Mouse (Mus musculus): ENCODE measurements around the gene Thbs3. TPM values are rescaled to one million over a fixed set of nuclear protein-coding genes. Genes with fewer than 3 reads are reported as not detected.

Thbs3 gene
- polyA plus RNA-seq, 1 experiment from 2014 or later: 19.4 TPM

DNA sequence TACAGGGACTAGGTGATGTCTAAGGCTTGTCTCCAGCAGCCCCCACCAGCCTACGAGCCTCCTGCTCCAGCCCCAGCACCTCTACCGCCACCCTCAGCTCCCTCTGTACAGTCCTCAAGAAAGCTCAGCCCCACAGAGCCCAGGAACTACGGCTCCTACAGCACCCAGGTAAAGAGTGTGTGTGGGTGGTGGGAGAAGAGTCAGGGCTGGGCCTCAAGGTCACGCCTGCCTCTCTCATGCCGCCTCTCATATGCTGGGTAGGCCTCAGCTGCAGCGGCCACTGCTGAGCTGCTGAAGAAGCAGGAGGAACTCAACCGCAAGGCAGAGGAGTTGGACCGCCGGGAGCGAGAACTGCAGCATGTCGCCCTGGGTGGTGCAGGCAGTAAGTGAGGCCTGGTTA is 35.9 kb upstream of the Thbs3 start:
- peaks cover 57% of the 10 kb centered on the region for H3K36me3 ChIP-seq (ENCODE audit: control insufficient read depth, insufficient read depth, low read length)

DNA sequence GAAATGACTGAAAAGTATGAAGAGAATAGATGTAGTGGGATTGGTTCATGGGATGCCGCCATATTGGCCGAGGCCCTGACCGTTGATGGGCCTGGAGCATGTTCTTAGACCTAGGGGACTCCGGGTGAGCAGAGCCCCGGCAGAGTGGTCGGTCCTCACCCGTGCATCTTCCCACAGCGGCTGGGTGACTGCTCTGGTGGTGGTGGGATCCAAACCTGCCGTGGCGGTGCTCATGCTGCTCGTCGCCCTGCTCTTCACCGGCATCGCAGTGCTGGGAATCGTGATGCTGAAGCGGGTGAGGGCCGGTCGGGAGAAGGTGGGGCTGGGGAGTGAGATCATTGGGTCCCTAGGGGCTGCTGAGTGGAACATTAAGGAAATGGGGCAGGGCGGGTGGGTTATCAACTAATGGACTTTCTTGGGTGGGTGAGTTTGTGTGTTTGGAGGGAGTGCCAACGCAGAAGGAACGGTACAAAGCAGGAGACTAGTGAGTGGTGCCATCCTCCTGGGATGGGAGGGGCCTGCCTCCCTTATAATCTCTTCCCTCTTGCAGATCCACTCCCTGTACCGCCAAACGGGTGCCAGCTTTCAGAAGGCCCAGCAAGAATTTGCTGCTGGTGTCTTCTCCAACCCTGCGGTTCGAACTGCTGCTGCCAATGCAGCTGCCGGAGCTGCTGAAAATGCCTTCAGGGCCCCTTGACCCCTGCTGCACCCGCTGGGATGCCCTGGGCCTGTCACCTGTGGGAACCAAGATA is 33.1 kb upstream of the Thbs3 start:
- H3K36me3 ChIP-seq (ENCODE audit: control insufficient read depth, insufficient read depth, low read length): peaks cover 30% of the 10 kb centered on the region
- WGBS: 90% methylated on average over 27 of the region's 27 CpGs
- H3K9me3 ChIP-seq (ENCODE audit: control insufficient read depth, low read length): no peaks in the 10 kb centered on the region
- no peak overlapping the region for H3K4me3 ChIP-seq (ENCODE audit: low read depth, low read length)
- no peak overlapping the region for H3K9ac ChIP-seq (ENCODE audit: low read length)
- ATAC-seq (replicated peaks; ENCODE audit: low FRiP score, low TSS enrichment, low read depth) (no peak), DNase-seq (ENCODE audit: low spot score) (no peak)
- H3K4me2 ChIP-seq (ENCODE audit: low read length): no peak overlapping the region
- peaks cover 28% of the 10 kb centered on the region for H3K4me1 ChIP-seq (replicated peaks; ENCODE audit: control insufficient read depth, insufficient read depth, low read length)
- no peaks in the 10 kb centered on the region for H3K27me3 ChIP-seq (replicated peaks; ENCODE audit: control insufficient read depth, insufficient read depth, low read length)
- H3K27ac ChIP-seq (ENCODE audit: low read depth): no peak overlapping the region

More for the DNA sequence above, 35.9 kb upstream of the Thbs3 start:
- Histone ChIP-seq H3K4me2 (ENCODE audit: low read length) (no peak overlapping the region), H3K9me3 (ENCODE audit: control insufficient read depth, low read length) (no peaks in the 10 kb centered on the region), H3K27ac (ENCODE audit: low read depth) (no peak overlapping the region), H3K4me3 (ENCODE audit: low read depth, low read length) (no peak overlapping the region), H3K4me1 (replicated peaks; ENCODE audit: control insufficient read depth, insufficient read depth, low read length) (peaks cover 18% of the 10 kb centered on the region), H3K9ac (ENCODE audit: low read length) (no peak overlapping the region), H3K27me3 (replicated peaks; ENCODE audit: control insufficient read depth, insufficient read depth, low read length) (no peaks in the 10 kb centered on the region)
- DNase-seq (ENCODE audit: low spot score) (no peak), ATAC-seq (replicated peaks; ENCODE audit: low FRiP score, low TSS enrichment, low read depth) (no peak)
- WGBS: 89% methylated on average over 11 of the region's 11 CpGs

DNA sequence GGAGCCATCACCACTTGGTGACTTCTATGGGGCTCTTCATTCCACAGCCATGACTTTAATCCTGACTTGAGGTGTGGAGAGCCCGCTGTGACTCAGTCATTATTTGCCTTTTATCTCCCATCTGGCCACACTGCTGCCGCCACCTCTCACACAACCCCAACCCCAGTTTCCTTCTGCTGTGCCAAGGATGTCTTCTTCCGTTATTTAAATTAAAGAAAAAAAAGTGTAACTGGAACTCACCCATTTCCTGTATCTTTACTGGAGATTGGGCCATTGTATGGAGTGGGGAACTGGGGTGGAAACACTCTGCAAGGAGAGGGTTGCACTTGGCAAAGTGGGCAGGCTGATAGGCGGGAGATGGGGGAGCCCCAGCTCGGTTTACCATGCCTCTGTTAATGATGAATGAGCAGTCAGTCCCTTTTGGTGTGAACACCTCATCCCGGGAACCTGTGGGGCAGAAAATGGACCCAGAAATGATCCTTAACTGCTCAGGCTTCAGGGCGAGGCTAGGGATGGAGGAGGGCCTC is 32.4 kb upstream of the Thbs3 start:
- peaks cover 28% of the 10 kb centered on the region for H3K4me1 ChIP-seq (replicated peaks; ENCODE audit: control insufficient read depth, insufficient read depth, low read length)
- no peak overlapping the region for H3K27ac ChIP-seq (ENCODE audit: low read depth)
- ATAC-seq (replicated peaks; ENCODE audit: low FRiP score, low TSS enrichment, low read depth) (peak; percentile 6; the same call in 1 of the 2 replicates), DNase-seq (ENCODE audit: low spot score) (no peak)
- H3K9ac ChIP-seq (ENCODE audit: low read length): no peak overlapping the region; the same call in 1 of the 2 replicates
- no peaks in the 10 kb centered on the region for H3K9me3 ChIP-seq (ENCODE audit: control insufficient read depth, low read length)
- no peaks in the 10 kb centered on the region for H3K27me3 ChIP-seq (replicated peaks; ENCODE audit: control insufficient read depth, insufficient read depth, low read length)
- H3K4me3 ChIP-seq (ENCODE audit: low read depth, low read length): peak overlapping the region; percentile 54
- peak overlapping the region; percentile 96 for H3K4me2 ChIP-seq (ENCODE audit: low read length)
- peaks cover 35% of the 10 kb centered on the region for H3K36me3 ChIP-seq (ENCODE audit: control insufficient read depth, insufficient read depth, low read length)
- 39% methylated on average over 7 of the region's 7 CpGs for WGBS

DNA sequence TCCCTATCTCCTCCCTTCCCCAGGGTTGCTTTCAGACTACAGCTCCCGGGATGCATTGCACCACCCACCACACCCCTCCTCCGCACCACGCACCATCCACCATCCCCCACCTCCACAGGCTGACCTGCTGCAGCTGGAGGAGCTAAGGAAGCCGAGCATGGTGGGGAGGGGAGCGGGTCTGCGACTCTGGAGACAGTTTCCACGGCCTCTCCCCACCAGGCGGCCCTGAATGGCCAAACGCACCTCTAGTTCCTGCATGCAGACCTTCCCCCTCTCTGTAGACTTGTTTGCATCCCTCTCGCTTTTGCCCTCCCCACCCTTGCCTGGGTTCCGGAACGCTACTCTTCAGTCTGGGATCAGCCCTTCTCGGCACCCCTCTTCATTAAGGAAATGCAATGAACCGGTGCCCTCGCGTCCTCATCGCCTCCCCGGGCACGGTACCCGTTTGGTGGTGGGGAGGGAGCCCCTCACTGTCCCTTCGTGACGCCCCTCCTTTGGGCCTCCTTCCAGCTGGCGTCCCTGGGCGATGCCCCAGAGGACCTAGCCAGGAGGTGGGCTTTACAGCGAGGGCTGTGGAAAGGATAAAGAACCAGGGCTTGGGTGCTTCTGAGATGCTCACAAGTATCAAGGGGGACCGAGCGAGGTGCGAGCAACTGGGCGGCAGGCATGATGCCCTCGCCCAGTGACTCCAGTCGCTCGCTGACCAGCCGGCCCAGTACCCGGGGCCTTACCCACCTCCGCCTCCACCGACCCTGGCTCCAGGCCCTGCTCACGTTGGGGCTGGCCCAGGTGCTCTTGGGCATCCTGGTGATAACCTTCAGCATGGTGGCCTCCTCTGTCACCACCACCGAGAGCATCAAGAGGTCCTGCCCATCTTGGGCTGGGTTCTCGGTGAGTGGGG is 31.7 kb upstream of the Thbs3 start, which contains the start of gene Fam189b:
Gene Fam189b (plus strand): TSS at position 86 of the 901 bp plus-strand sequence.
- ATAC-seq (replicated peaks; ENCODE audit: low FRiP score, low TSS enrichment, low read depth): peak; percentile 88
- Histone ChIP-seq H3K9ac (ENCODE audit: low read length) (peak within 1 kb of the TSS; percentile 82), H3K4me3 (ENCODE audit: low read depth, low read length) (peak within 1 kb of the TSS; percentile 54), H3K9me3 (ENCODE audit: control insufficient read depth, low read length) (no peaks in the 10 kb centered on the region), H3K36me3 (ENCODE audit: control insufficient read depth, insufficient read depth, low read length) (peaks cover 37% of the 10 kb centered on the region), H3K4me2 (ENCODE audit: low read length) (peak within 1 kb of the TSS; percentile 96), H3K27me3 (replicated peaks; ENCODE audit: control insufficient read depth, insufficient read depth, low read length) (no peaks in the 10 kb centered on the region), H3K4me1 (replicated peaks; ENCODE audit: control insufficient read depth, insufficient read depth, low read length) (peaks cover 24% of the 10 kb centered on the region), H3K27ac (ENCODE audit: low read depth) (peak within 1 kb of the TSS; percentile 77)
- peak; percentile 93 for DNase-seq (ENCODE audit: low spot score)
- 6% methylated on average over 39 of the region's 39 CpGs for WGBS

DNA sequence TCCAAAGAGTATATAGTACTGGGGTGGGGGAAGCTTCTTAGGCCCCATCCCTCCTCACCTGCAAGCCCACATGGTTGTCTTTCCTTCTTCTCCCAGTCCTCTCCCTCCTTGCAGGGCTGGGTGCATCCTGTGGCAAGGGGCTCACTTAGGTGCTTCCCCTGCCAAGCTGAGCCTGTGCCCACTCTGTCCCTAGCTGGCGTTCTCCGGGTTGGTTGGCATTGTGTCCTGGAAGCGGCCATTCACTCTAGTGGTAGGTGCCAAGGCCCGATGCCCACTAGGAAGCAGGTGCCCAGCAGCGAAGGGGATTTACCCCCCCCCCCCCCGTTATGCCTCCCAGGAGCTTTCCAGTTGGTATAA is 31.0 kb upstream of the Thbs3 start:
- peak overlapping the region; percentile 82 for H3K9ac ChIP-seq (ENCODE audit: low read length)
- H3K4me2 ChIP-seq (ENCODE audit: low read length): peak overlapping the region; percentile 96
- H3K9me3 ChIP-seq (ENCODE audit: control insufficient read depth, low read length): no peaks in the 10 kb centered on the region
- ATAC-seq (replicated peaks; ENCODE audit: low FRiP score, low TSS enrichment, low read depth) (no peak), DNase-seq (ENCODE audit: low spot score) (no peak)
- H3K36me3 ChIP-seq (ENCODE audit: control insufficient read depth, insufficient read depth, low read length): peaks cover 37% of the 10 kb centered on the region
- H3K4me3 ChIP-seq (ENCODE audit: low read depth, low read length): peak overlapping the region; percentile 54
- no peaks in the 10 kb centered on the region for H3K27me3 ChIP-seq (replicated peaks; ENCODE audit: control insufficient read depth, insufficient read depth, low read length)
- H3K4me1 ChIP-seq (replicated peaks; ENCODE audit: control insufficient read depth, insufficient read depth, low read length): peaks cover 18% of the 10 kb centered on the region
- WGBS: 75% methylated on average over 6 of the region's 6 CpGs
- H3K27ac ChIP-seq (ENCODE audit: low read depth): no peak overlapping the region

DNA sequence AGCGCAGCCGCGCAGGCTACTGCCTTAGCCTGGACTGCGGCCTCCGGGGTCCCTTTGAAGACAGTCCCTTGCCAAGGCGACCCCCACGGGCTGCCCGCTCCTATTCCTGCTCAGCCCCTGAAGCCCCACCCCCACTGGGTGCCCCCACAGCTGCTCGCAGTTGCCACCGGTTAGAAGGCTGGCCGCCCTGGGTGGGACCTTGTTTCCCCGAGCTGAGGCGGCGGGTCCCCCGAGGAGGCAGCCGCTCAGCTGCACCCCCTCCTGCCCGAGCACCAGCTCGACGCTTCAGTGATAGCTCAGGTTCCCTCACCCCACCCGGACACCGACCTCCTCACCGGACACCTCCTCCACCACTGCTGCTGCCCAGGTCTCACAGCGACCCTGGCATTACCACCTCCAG is 27.8 kb upstream of the Thbs3 start:
- H3K4me2 ChIP-seq (ENCODE audit: low read length): no peak overlapping the region
- WGBS: 63% methylated on average over 23 of the region's 23 CpGs

DNA sequence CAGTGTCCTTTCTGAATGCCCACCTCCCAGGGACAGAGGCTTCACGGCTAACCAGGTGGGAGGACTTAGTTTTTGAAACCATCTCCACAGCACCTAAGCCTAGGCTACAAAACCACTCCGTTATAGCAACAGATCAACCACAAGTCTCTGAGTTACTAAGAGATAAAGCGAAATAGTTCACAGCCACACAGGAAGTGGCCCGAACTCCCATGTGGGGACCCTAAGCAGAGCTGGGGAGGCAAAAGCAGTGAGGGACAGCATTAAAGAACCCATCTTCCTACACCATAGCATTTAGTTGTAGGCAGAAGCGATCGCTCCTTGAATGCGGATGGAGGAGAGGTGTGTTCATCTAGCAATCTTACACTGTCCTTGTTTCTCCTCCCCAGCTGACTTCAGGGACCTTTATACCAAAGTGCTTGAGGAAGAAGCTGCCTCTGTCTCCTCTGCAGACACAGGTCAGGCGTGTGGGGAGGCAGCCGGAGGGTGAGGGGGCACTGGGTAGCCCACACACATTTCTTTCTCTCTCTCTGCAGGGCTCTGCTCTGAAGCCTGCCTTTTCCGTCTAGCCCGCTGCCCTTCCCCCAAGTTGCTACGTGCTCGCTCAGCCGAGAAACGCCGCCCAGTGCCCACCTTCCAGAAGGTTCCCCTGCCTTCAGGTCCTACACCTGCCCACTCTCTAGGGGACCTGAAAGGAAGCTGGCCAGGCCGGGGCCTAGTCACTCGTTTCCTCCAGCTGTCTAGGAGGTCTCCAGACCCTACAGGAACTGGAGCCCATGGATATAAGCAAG is 27.1 kb upstream of the Thbs3 start:
- Histone ChIP-seq H3K9ac (ENCODE audit: low read length) (no peak overlapping the region), H3K27ac (ENCODE audit: low read depth) (no peak overlapping the region), H3K36me3 (ENCODE audit: control insufficient read depth, insufficient read depth, low read length) (peaks cover 7% of the 10 kb centered on the region; the same call in 1 of the 2 replicates), H3K4me1 (replicated peaks; ENCODE audit: control insufficient read depth, insufficient read depth, low read length) (peaks cover 15% of the 10 kb centered on the region), H3K4me3 (ENCODE audit: low read depth, low read length) (no peak overlapping the region), H3K4me2 (ENCODE audit: low read length) (no peak overlapping the region), H3K27me3 (replicated peaks; ENCODE audit: control insufficient read depth, insufficient read depth, low read length) (no peaks in the 10 kb centered on the region), H3K9me3 (ENCODE audit: control insufficient read depth, low read length) (no peaks in the 10 kb centered on the region)
- 83% methylated on average over 18 of the region's 18 CpGs for WGBS
- DNase-seq (ENCODE audit: low spot score): no peak
- ATAC-seq (replicated peaks; ENCODE audit: low FRiP score, low TSS enrichment, low read depth): no peak

More for the DNA sequence above, 27.8 kb upstream of the Thbs3 start:
- ATAC-seq (replicated peaks; ENCODE audit: low FRiP score, low TSS enrichment, low read depth) (no peak), DNase-seq (ENCODE audit: low spot score) (no peak)
- Histone ChIP-seq H3K27me3 (replicated peaks; ENCODE audit: control insufficient read depth, insufficient read depth, low read length) (no peaks in the 10 kb centered on the region), H3K4me1 (replicated peaks; ENCODE audit: control insufficient read depth, insufficient read depth, low read length) (peaks cover 15% of the 10 kb centered on the region), H3K27ac (ENCODE audit: low read depth) (no peak overlapping the region), H3K4me3 (ENCODE audit: low read depth, low read length) (no peak overlapping the region), H3K9ac (ENCODE audit: low read length) (no peak overlapping the region), H3K9me3 (ENCODE audit: control insufficient read depth, low read length) (no peaks in the 10 kb centered on the region), H3K36me3 (ENCODE audit: control insufficient read depth, insufficient read depth, low read length) (peaks cover 7% of the 10 kb centered on the region)

DNA sequence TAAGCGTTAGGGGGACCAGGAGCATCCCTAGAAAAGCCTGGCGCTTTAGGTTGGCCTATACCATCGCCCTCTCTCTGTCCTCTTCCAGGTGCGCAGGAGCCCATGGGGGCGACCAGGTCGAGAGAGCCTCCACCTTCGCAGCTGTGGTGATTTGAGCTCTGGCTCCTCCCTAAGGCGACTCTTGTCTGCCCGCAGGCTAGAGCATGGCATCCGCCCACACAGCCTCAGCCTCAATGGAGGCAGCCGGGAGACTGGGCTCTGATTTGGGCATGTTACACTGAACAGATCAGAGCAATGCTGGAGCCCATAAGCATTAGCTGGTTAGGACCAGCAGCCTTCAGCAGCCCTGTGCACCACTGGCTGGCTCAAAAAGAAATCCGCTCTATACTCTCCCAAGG is 26.5 kb upstream of the Thbs3 start:
- Histone ChIP-seq H3K4me2 (ENCODE audit: low read length) (no peak overlapping the region), H3K36me3 (ENCODE audit: control insufficient read depth, insufficient read depth, low read length) (peaks cover 7% of the 10 kb centered on the region; the same call in 1 of the 2 replicates), H3K27me3 (replicated peaks; ENCODE audit: control insufficient read depth, insufficient read depth, low read length) (no peaks in the 10 kb centered on the region), H3K4me3 (ENCODE audit: low read depth, low read length) (no peak overlapping the region), H3K27ac (ENCODE audit: low read depth) (no peak overlapping the region), H3K9me3 (ENCODE audit: control insufficient read depth, low read length) (no peaks in the 10 kb centered on the region), H3K9ac (ENCODE audit: low read length) (no peak overlapping the region), H3K4me1 (replicated peaks; ENCODE audit: control insufficient read depth, insufficient read depth, low read length) (peaks cover 15% of the 10 kb centered on the region)
- no peak for DNase-seq (ENCODE audit: low spot score)
- ATAC-seq (replicated peaks; ENCODE audit: low FRiP score, low TSS enrichment, low read depth): no peak
- WGBS: 74% methylated on average over 12 of the region's 12 CpGs

Data from intestine, embryonic 14.5 days (tissue).